Mouse (Mus musculus): ENCODE measurements around the gene Olfr748. TPM values are rescaled to one million over a fixed set of nuclear protein-coding genes. Genes with fewer than 3 reads are reported as not detected.

Olfr748 gene
- not detected in 2 replicates for polyA plus RNA-seq (2012; ENCODE audit: low replicate concordance)

DNA sequence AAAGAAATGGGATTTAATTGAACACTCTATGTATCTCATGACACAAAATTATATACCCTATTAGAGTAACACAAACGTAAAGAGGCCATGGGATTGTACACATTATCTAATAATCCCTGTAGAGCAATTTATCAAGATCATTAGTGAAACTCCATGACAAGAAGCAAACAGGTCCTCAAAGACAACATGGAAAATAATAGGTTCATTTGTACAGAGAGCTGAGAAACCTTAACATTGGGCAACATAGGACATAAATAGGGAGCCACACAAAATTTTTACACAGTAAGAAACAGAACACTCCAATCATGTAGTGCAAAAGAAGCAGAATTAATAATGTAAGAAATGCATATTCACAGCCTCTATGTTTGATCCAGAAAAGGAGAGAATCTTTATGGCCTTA lies at the start of gene Olfr748:
TSS of gene Olfr748 (plus strand) at position 301 of the 400 bp plus-strand sequence.

DNA sequence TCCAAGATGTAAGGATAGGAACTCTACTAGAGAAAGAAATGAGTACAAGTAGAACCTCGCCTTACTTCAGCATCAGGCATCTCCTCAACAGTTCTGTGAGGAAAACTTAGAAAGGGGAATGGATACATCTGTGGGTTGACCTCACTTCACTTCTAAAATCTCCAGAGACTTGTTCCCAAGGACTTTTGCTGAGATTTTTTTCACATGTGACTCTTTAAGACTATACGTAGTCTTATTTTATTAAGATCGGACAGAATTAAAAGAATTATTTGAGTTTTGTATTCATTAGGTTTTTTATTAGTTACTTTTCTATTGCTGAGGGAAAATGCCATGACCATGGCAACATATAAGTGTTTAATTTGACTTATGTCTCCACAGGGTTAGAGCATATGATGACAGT lies 14.1 kb upstream of the Olfr748 start, which contains the start of gene Olfr747:
TSS of gene Olfr747 (minus strand) at position 101 of the 400 bp plus-strand sequence.

DNA sequence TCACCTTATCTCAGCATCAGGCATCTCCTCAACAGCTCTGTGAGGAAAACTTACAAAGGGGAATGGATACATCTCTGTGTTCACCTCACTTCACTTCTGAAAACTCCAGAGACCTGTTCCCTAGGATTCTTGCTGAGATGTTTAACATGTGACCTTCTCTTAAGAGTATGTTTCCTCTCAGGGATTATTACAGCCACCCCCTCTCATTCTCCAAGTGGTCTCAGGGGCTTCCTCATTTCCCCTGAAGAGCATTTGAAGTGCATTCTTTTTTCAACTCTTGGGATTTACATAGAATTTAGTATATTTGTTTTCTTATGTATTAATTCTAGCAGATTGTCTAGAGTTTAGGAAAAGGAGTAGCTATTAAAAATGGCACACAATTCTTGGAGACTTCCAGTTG lies 37.8 kb downstream of the Olfr748 start, which contains the start of gene Olfr749:
TSS of gene Olfr749 (minus strand) at position 101 of the 400 bp plus-strand sequence.

Other genes starting within 250 kb of the Olfr748 start
- not detected in 2 replicates for gene Olfr741, start 234.6 kb upstream of the Olfr748 start, polyA plus RNA-seq (2012; ENCODE audit: low replicate concordance)
- gene Olfr742, start 203.8 kb upstream of the Olfr748 start, polyA plus RNA-seq (2012; ENCODE audit: low replicate concordance), result not detected in 2 replicates
- gene Olfr743, start 185.5 kb upstream of the Olfr748 start, polyA plus RNA-seq (2012; ENCODE audit: low replicate concordance), result not detected in 2 replicates
- gene Olfr744, start 92.5 kb upstream of the Olfr748 start, polyA plus RNA-seq (2012; ENCODE audit: low replicate concordance), result not detected in 2 replicates
- gene Olfr745, start 68.0 kb upstream of the Olfr748 start, polyA plus RNA-seq (2012; ENCODE audit: low replicate concordance), result not detected in 2 replicates
- not detected in 2 replicates for gene Olfr746, start 60.3 kb upstream of the Olfr748 start, polyA plus RNA-seq (2012; ENCODE audit: low replicate concordance)
- gene Olfr747, start 14.2 kb upstream of the Olfr748 start, polyA plus RNA-seq (2012; ENCODE audit: low replicate concordance), result not detected in 2 replicates
- gene Olfr749, start 37.7 kb downstream of the Olfr748 start, polyA plus RNA-seq (2012; ENCODE audit: low replicate concordance), result not detected in 2 replicates
- gene Ttc5, start 78.1 kb downstream of the Olfr748 start, polyA plus RNA-seq (2012; ENCODE audit: low replicate concordance), result 2.2 and 32.8 TPM in 2 replicates
- 0.11 and 3.0 TPM in 2 replicates for gene Ccnb1ip1, start 100.4 kb downstream of the Olfr748 start, polyA plus RNA-seq (2012; ENCODE audit: low replicate concordance)
- gene Parp2, start 100.5 kb downstream of the Olfr748 start, polyA plus RNA-seq (2012; ENCODE audit: low replicate concordance), result 2.0 and 4.7 TPM in 2 replicates
- gene Tep1, start 163.2 kb downstream of the Olfr748 start, polyA plus RNA-seq (2012; ENCODE audit: low replicate concordance), result 1.9 and 2.6 TPM in 2 replicates
- not detected in 2 replicates for gene Klhl33, start 190.1 kb downstream of the Olfr748 start, polyA plus RNA-seq (2012; ENCODE audit: low replicate concordance)
- 20.4 and 43.1 TPM in 2 replicates for gene Osgep, start 217.5 kb downstream of the Olfr748 start, polyA plus RNA-seq (2012; ENCODE audit: low replicate concordance)
- 33.0 and 38.4 TPM in 2 replicates for gene Apex1, start 217.6 kb downstream of the Olfr748 start, polyA plus RNA-seq (2012; ENCODE audit: low replicate concordance)
- gene Pip4p1, start 223.5 kb downstream of the Olfr748 start, polyA plus RNA-seq (2012; ENCODE audit: low replicate concordance), result 65.3 and 128 TPM in 2 replicates
- 1.7 and 2.1 TPM in 2 replicates for gene Pnp, start 223.7 kb downstream of the Olfr748 start, polyA plus RNA-seq (2012; ENCODE audit: low replicate concordance)
- 1.3 TPM in 1 of 2 replicates, not detected in the other for gene Gm49342, start 237.1 kb downstream of the Olfr748 start, polyA plus RNA-seq (2012; ENCODE audit: low replicate concordance)
- not detected in 2 replicates for gene Pnp2, start 248.6 kb downstream of the Olfr748 start, polyA plus RNA-seq (2012; ENCODE audit: low replicate concordance)